Mouse (Mus musculus): ENCODE results near the gene Frmpd1. TPM values are rescaled to one million over a fixed set of nuclear protein-coding genes. Genes with fewer than 3 reads are reported as not detected.

Gene Frmpd1
- polyA plus RNA-seq, 1 experiment from 2014 or later, result 3.5 TPM

DNA sequence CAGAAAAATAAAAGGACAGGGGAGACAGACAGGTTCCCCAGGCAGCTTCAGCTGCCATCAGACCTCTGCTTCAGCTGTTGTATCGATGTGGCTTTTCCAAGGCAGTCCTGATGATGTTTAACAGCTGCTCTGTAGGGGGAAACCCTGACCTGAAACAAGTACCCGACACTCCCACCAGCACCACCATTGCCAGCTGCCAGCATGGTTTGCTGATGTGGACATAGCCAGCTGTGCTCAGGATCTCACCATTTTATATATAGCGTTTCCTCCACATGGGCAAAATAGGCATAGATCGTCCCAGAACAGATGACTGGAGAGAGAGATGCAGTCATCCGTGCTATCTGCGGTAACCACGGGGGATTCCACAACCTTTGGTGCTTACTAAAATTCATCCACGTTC is 91.1 kb downstream of the Frmpd1 start:
- Histone ChIP-seq H3K4me2 (no peak overlapping the region), H3K9ac (no peak overlapping the region), H3K4me3 (no peak overlapping the region), H3K27ac (ENCODE audit: poor library complexity, severe bottlenecking) (no peak overlapping the region), H3K4me1 (replicated peaks) (peaks cover 10% of the 10 kb centered on the region), H3K27me3 (replicated peaks) (no peaks in the 10 kb centered on the region), H3K9me3 (replicated peaks) (no peaks in the 10 kb centered on the region), H3K36me3 (peaks cover 3% of the 10 kb centered on the region; the same call in 1 of the 2 replicates)
- no peak for ATAC-seq (ENCODE audit: insufficient number of reproducible peaks, low FRiP score)
- WGBS, result 83% methylated on average over 8 of the region's 8 CpGs

GRCm38 (mm10) chr4:45279292-45279691 is 94.6 kb downstream of the Frmpd1 start:
- H3K27me3 ChIP-seq (replicated peaks), result no peaks in the 10 kb centered on the region

DNA sequence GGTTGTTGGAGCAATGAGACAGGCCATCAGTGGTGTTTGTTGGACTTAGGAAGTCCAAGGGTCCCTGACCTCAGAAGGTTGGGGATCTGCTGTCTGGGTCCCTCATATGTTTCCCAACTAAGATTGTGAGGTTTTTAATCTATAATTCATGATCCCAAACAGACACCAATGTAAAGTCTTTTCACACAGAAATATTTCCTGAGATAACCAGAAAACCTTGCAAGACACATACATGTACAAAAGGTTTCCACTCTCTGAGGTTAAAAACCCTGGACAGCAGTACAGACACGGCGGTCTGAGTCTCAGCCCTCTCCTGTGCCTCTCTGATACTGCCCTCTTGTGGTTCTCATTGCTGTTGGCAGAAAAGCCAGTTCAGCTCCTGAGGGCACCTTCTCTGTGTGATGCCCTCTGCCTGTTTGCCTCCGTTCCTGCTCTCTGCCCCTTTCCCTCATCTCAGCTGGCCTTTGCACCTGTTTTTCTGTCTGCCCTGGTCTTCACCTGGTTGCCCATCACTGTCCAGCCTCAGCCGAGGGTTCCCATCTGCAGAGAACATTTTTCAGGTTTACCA is 95.4 kb downstream of the Frmpd1 start:
- peak; percentile 61; the same call in 1 of the 2 replicates for ATAC-seq (ENCODE audit: insufficient number of reproducible peaks, low FRiP score)
- WGBS, result 21% methylated on average over 4 of the region's 4 CpGs

More at GRCm38 (mm10) chr4:45279292-45279691, 94.6 kb downstream of the Frmpd1 start:
- Histone ChIP-seq H3K36me3 (no peaks in the 10 kb centered on the region), H3K9ac (no peak overlapping the region), H3K4me1 (replicated peaks) (no peaks in the 10 kb centered on the region), H3K4me3 (no peak overlapping the region), H3K27ac (ENCODE audit: poor library complexity, severe bottlenecking) (no peak overlapping the region), H3K4me2 (no peak overlapping the region), H3K9me3 (replicated peaks) (no peaks in the 10 kb centered on the region)
- ATAC-seq (ENCODE audit: insufficient number of reproducible peaks, low FRiP score), result peak; percentile 53; the same call in 1 of the 2 replicates
- 54% methylated on average over 8 of the region's 8 CpGs for WGBS

GRCm38 (mm10) chr4:45286318-45286717 is 101.6 kb downstream of the Frmpd1 start:
- no peaks in the 10 kb centered on the region for H3K9me3 ChIP-seq (replicated peaks)
- no peaks in the 10 kb centered on the region for H3K36me3 ChIP-seq
- 0 out of 2 replicates have a peak, but pooled peaks cover 3% of the 10 kb centered on the region for H3K27me3 ChIP-seq (replicated peaks)
- no peak overlapping the region for H3K4me2 ChIP-seq
- no peaks in the 10 kb centered on the region for H3K4me1 ChIP-seq (replicated peaks)
- ATAC-seq (ENCODE audit: insufficient number of reproducible peaks, low FRiP score), result no peak
- H3K27ac ChIP-seq (ENCODE audit: poor library complexity, severe bottlenecking), result no peak overlapping the region
- H3K9ac ChIP-seq, result no peak overlapping the region
- 36% methylated on average over 3 of the region's 3 CpGs for WGBS
- no peak overlapping the region for H3K4me3 ChIP-seq

More for the DNA sequence above, 95.4 kb downstream of the Frmpd1 start:
- no peaks in the 10 kb centered on the region for H3K27me3 ChIP-seq (replicated peaks)
- H3K27ac ChIP-seq (ENCODE audit: poor library complexity, severe bottlenecking), result no peak overlapping the region
- H3K4me1 ChIP-seq (replicated peaks), result no peaks in the 10 kb centered on the region
- no peaks in the 10 kb centered on the region for H3K36me3 ChIP-seq
- no peaks in the 10 kb centered on the region for H3K9me3 ChIP-seq (replicated peaks)
- H3K9ac ChIP-seq, result no peak overlapping the region
- H3K4me2 ChIP-seq, result no peak overlapping the region
- no peak overlapping the region for H3K4me3 ChIP-seq

DNA sequence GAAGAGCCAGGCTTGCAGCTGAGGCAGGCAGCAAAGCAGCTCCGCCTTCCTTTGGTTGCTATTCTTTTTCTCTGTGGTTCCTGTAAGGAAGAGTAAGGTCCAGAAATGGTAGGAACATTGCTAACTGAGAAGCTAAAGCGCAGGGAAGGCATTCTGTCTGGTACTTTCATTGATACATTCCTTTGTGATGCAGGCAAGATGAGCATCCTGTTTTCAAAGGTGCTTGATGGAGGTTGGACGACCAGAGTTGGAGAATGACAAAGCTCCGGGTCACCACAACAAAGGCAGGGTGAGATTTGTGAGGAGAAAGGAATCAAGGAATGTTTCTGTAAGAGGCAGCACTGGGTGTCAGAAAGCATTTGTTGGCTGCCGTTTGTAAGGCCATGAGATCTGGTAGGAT is 103.2 kb downstream of the Frmpd1 start:
- no peaks in the 10 kb centered on the region for H3K9me3 ChIP-seq (replicated peaks)
- H3K4me3 ChIP-seq, result no peak overlapping the region
- WGBS, result 76% methylated on average over 5 of the region's 5 CpGs
- 0 out of 2 replicates have a peak, but pooled peaks cover 3% of the 10 kb centered on the region for H3K27me3 ChIP-seq (replicated peaks)
- no peak for ATAC-seq (ENCODE audit: insufficient number of reproducible peaks, low FRiP score)
- no peak overlapping the region for H3K9ac ChIP-seq
- H3K4me1 ChIP-seq (replicated peaks), result no peaks in the 10 kb centered on the region
- H3K36me3 ChIP-seq, result no peaks in the 10 kb centered on the region
- no peak overlapping the region for H3K4me2 ChIP-seq
- no peak overlapping the region for H3K27ac ChIP-seq (ENCODE audit: poor library complexity, severe bottlenecking)

DNA sequence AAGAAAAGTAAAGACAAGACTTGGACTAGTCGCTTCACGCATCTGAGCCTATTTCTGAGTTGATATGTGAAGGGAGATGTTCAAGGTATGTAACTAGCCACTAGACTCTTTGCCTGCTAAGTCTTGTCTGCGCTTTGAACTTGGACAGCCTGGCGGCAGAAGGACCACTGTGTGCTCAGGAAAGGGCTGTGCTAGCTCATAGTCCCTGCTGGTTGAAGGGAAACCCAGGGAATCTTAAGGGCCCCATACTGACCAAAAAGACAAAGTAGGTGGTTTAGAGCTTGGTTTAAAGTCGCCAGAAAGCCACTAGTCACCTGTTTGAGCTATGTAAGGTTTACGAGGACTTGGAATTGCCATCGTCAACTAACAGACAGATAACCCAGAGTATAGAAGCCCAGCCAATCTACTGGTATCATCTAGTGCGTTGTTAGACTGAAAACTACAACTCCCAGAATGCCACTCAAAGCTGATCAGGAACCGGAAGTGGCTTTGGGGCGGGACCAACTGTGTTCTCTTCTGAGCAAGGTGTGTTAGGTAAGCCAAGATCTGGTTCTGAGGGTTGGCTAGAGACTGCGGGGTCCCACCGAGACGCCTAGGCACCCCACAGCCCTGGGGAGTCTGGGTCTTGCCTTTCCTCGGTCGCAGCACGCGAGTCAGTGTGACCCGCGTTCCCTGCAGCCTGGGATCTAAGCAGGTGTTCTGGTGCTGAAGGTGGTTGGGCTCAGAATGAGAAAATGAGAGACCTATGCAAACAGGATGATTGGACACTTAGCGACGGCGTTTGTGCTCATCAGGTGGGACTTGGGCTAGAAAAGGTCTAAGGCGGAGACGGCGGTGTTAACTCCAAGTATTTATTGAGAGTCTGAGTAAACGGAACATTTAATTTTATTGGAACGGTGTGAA is 112.2 kb downstream of the Frmpd1 start, which contains the start of gene Trmt10b:
Gene Trmt10b (plus strand): TSS at position 466 of the 903 bp plus-strand sequence.
- no peaks in the 10 kb centered on the region for H3K27me3 ChIP-seq (replicated peaks)
- no peaks in the 10 kb centered on the region for H3K9me3 ChIP-seq (replicated peaks)
- H3K27ac ChIP-seq (ENCODE audit: poor library complexity, severe bottlenecking), result no peak within 1 kb of the TSS
- peak within 1 kb of the TSS; percentile 77 for H3K4me2 ChIP-seq
- WGBS, result 20% methylated on average over 27 of the region's 27 CpGs
- H3K36me3 ChIP-seq, result peaks cover 17% of the 10 kb centered on the region
- H3K4me3 ChIP-seq, result peak within 1 kb of the TSS; percentile 82
- H3K9ac ChIP-seq, result peak within 1 kb of the TSS; percentile 82
- peak; percentile 48; the same call in 1 of the 2 replicates for ATAC-seq (ENCODE audit: insufficient number of reproducible peaks, low FRiP score)
- H3K4me1 ChIP-seq (replicated peaks), result peaks cover 7% of the 10 kb centered on the region; the same call in 1 of the 2 replicates

- Histone ChIP-seq H3K36me3 (peaks cover 77% of the 10 kb centered on the region), H3K4me2 (no peak overlapping the region), H3K4me3 (no peak overlapping the region), H3K27me3 (replicated peaks) (no peaks in the 10 kb centered on the region), H3K9me3 (replicated peaks) (no peaks in the 10 kb centered on the region; the same call in 1 of the 2 replicates), H3K4me1 (replicated peaks) (no peaks in the 10 kb centered on the region), H3K27ac (ENCODE audit: poor library complexity, severe bottlenecking) (no peak overlapping the region), H3K9ac (no peak overlapping the region)
- ATAC-seq (ENCODE audit: insufficient number of reproducible peaks, low FRiP score), result no peak
- 91% methylated on average over 14 of the region's 14 CpGs for WGBS
Measured at GRCm38 (mm10) chr4:45305536-45305935, 120.9 kb downstream of the Frmpd1 start.

GRCm38 (mm10) chr4:45308046-45308445 is 123.4 kb downstream of the Frmpd1 start:
- H3K27me3 ChIP-seq (replicated peaks), result no peaks in the 10 kb centered on the region
- H3K9me3 ChIP-seq (replicated peaks), result no peaks in the 10 kb centered on the region; the same call in 1 of the 2 replicates
- H3K27ac ChIP-seq (ENCODE audit: poor library complexity, severe bottlenecking), result no peak overlapping the region
- no peak overlapping the region for H3K4me3 ChIP-seq
- no peak overlapping the region for H3K9ac ChIP-seq
- H3K4me2 ChIP-seq, result no peak overlapping the region
- H3K36me3 ChIP-seq, result peaks cover 76% of the 10 kb centered on the region
- no peak for ATAC-seq (ENCODE audit: insufficient number of reproducible peaks, low FRiP score)
- WGBS, result 40% methylated on average over 11 of the region's 11 CpGs
- H3K4me1 ChIP-seq (replicated peaks), result no peaks in the 10 kb centered on the region

DNA sequence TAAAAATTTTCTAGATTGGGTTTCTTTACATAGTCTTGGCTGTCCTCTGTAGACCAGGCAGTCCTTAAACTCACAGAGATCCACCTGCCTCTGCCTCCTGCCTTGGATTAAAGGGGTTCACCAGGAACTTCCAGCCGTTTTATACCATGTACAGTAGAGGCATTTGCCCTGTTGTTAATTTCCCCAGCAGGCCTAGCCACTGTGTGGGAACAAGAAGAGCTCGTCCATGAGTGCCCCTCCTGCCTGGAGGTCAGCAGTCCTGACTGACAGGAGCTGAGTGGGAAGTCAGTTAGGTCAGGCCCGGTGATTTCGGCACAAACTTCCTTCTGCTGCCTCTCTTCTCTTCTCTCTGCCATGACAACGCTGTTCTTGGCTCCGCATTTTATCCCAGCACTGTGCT is 123.9 kb downstream of the Frmpd1 start:
- Histone ChIP-seq H3K36me3 (peaks cover 74% of the 10 kb centered on the region), H3K4me1 (replicated peaks) (no peaks in the 10 kb centered on the region), H3K4me2 (no peak overlapping the region), H3K9me3 (replicated peaks) (no peaks in the 10 kb centered on the region; the same call in 1 of the 2 replicates), H3K9ac (no peak overlapping the region), H3K4me3 (no peak overlapping the region), H3K27ac (ENCODE audit: poor library complexity, severe bottlenecking) (no peak overlapping the region), H3K27me3 (replicated peaks) (no peaks in the 10 kb centered on the region)
- 85% methylated on average over 6 of the region's 6 CpGs for whole genome bisulfite sequencing
- ATAC-seq (ENCODE audit: insufficient number of reproducible peaks, low FRiP score), result no peak

- Histone ChIP-seq H3K36me3 (peaks cover 66% of the 10 kb centered on the region), H3K4me1 (replicated peaks) (no peaks in the 10 kb centered on the region), H3K27me3 (replicated peaks) (no peaks in the 10 kb centered on the region), H3K4me2 (no peak overlapping the region), H3K4me3 (no peak overlapping the region), H3K9ac (no peak overlapping the region), H3K9me3 (replicated peaks) (no peaks in the 10 kb centered on the region), H3K27ac (ENCODE audit: poor library complexity, severe bottlenecking) (no peak overlapping the region)
- ATAC-seq (ENCODE audit: insufficient number of reproducible peaks, low FRiP score), result no peak
- 90% methylated on average over 2 of the region's 2 CpGs for WGBS
Measured at GRCm38 (mm10) chr4:45311056-45311455, 126.4 kb downstream of the Frmpd1 start.

GRCm38 (mm10) chr4:45320159-45320816 is 135.6 kb downstream of the Frmpd1 start:
- H3K36me3 ChIP-seq, result peaks cover 28% of the 10 kb centered on the region
- H3K27me3 ChIP-seq (replicated peaks), result peaks cover 28% of the 10 kb centered on the region
- peak; percentile 89 for ATAC-seq (ENCODE audit: insufficient number of reproducible peaks, low FRiP score)
- H3K4me1 ChIP-seq (replicated peaks), result peaks cover 12% of the 10 kb centered on the region
- peak overlapping the region; percentile 88 for H3K4me3 ChIP-seq
- under 1% methylated on average over 56 of the region's 56 CpGs for WGBS
- H3K9ac ChIP-seq, result peak overlapping the region; percentile 84
- peak overlapping the region; percentile 87 for H3K27ac ChIP-seq (ENCODE audit: poor library complexity, severe bottlenecking)
- 0 out of 2 replicates have a peak, but pooled peaks cover 2% of the 10 kb centered on the region for H3K9me3 ChIP-seq (replicated peaks)
- peak overlapping the region; percentile 78 for H3K4me2 ChIP-seq

All from heart, embryonic 12.5 days (tissue).